Mouse (Mus musculus): ENCODE results near the gene Sp9.

DNA sequence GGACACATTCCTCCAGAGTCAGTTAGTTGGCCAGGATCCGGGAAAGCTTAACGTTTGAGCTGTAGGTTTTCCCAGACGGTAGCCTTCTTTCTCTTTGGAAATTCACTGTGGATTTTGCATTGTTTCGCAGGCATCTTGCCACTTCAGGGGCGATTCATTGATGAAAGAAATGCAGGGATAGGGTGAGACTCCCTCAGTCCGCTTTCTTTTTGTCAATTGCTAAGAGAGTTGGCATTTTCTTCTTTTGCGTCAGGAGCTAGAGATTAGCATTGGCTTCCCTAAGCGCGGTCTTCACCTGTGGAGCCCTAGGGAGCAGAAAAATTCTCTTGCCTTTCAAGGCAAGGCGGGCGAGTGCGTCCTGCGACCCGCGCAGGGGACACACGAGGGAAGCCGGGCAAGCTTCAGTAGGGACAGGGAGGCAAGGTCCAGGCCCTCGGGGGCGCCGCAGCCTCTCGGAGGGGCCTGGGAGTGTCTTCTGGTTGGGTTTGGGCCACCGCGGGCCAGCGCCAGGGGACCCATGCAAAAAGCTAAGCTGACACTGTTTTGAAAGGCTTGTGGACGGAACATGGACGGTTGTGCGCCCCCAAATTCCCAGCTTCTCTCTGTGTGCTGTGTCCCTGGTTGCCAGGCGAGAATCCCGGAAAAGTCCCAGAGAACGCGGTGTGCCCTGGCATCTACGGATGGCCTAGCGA is 8.8 kb downstream of the Sp9 start:
- TF ChIP-seq POLR2A (IDR thresholded peaks at IDR 0.05; ENCODE audit: low read depth, low read length) = no peak
- TF ChIP-seq CTCF (IDR thresholded peaks at IDR 0.05; ENCODE audit: borderline replicate concordance, insufficient read depth, low read length) = no peak
